Mouse (Mus musculus) testis, adult 2 months (tissue): ENCODE results near the gene N4bp2l1.

Source experiments
- CTCF ChIP-seq: fragments of 200-500 bp; IDR thresholded peaks from 2 replicates; pipeline ENCODE4 v1.5.1; 2012; ENCODE audit warnings: low read depth, mild to moderate bottlenecking, inconsistent platforms, low read length, moderate library complexity; ENCODE audit not compliant: control insufficient read depth, insufficient read depth, insufficient replicate concordance
- POLR2A ChIP-seq: fragments of 200-500 bp; IDR thresholded peaks from 2 replicates; pipeline ENCODE4 v1.6.1; 2012; ENCODE audit warnings: low read depth, mild to moderate bottlenecking, inconsistent platforms, low read length, moderate library complexity; ENCODE audit not compliant: control insufficient read depth

- no peak for TF ChIP-seq CTCF
- TF ChIP-seq POLR2A: no peak
Measured at GRCm38 (mm10) chr5:150576832-150577231, 20.2 kb downstream of the N4bp2l1 start.
